Mouse (Mus musculus): ENCODE data around the gene Adam1b. TPM values are rescaled to one million over a fixed set of nuclear protein-coding genes. Genes with fewer than 3 reads are reported as not detected.

Adam1b gene
- polyA plus RNA-seq (2012; rRNA removed) (not detected in 2 replicates), polyA plus RNA-seq (2014; fragmentation: Nextera tagmentation; extraction: Ambion mirVana) (not detected in 2 replicates)

GRCm38 (mm10) chr5:121503231-121503630, at the start of gene Adam1b:
TSS of gene Adam1b (minus strand) at chr5:121503435.
- H3K9me3 ChIP-seq (ENCODE audit: control insufficient read depth, low read length): no peaks in the 10 kb centered on the region
- DNase-seq (ENCODE audit: low read depth in 3 of 3, low spot score in 3 of 3) (no peak), ATAC-seq (ENCODE audit: insufficient read depth) (no peak)
- H3K9ac ChIP-seq (replicated peaks): no peak within 1 kb of the TSS
- H3K36me3 ChIP-seq (replicated peaks; ENCODE audit: control insufficient read depth, insufficient read depth, low read depth): no peaks in the 10 kb centered on the region
- peaks cover 0 to 9% of the 10 kb centered on the region in 2 experiments; a peak in 2 of 4 replicates for H3K4me1 ChIP-seq (replicated peaks; ENCODE audit: control insufficient read depth in 2 of 2, insufficient read depth in 2 of 2, low read length in 1 of 2)
- no peaks in the 10 kb centered on the region for H3K27me3 ChIP-seq (ENCODE audit: control insufficient read depth, insufficient read depth, low read length)
- H3K4me3 ChIP-seq (ENCODE audit: insufficient read depth in 1 of 2, low read depth in 2 of 2, low read length in 2 of 2): no peak within 1 kb of the TSS
- no peak for TF ChIP-seq CTCF (IDR thresholded peaks at IDR 0.05; ENCODE audit: low read depth)
- no peak for TF ChIP-seq EP300 (IDR thresholded peaks at IDR 0.05; ENCODE audit: low read depth)
- no peak within 1 kb of the TSS for H3K27ac ChIP-seq
- H3K4me2 ChIP-seq (ENCODE audit: low read depth): no peak within 1 kb of the TSS
- 53% methylated on average over 3 of the region's 3 CpGs for WGBS (ENCODE audit: insufficient replicate concordance)

DNA sequence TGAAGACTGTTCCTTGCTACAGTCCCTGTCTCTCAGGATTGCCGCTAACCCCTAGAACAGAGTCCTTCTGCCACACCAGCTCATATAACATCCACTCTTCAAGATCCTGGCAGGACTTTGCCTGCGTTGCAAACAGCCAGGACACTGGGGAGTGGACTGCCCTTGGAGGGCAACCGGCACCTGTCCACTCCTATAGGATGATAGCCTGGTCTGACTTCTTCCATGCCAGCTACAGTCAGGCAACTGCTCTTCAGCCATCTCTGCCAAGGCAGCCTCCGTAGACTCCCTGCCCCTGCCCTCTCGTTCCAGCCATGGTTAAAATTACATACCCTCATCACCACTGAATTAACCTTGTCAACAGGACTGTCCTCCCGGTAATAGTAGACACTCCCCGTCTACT, 46.0 kb upstream of the Adam1b start:
- Histone ChIP-seq H3K27me3 (ENCODE audit: control insufficient read depth, insufficient read depth, low read length) (no peaks in the 10 kb centered on the region), H3K36me3 (replicated peaks; ENCODE audit: control insufficient read depth, insufficient read depth, low read depth) (no peaks in the 10 kb centered on the region), H3K9ac (replicated peaks) (no peak overlapping the region), H3K4me1 (replicated peaks; ENCODE audit: control insufficient read depth in 2 of 2, insufficient read depth in 2 of 2, low read length in 1 of 2) (peaks cover 13 to 19% of the 10 kb centered on the region in 2 experiments), H3K4me2 (ENCODE audit: low read depth) (no peak overlapping the region), H3K9me3 (ENCODE audit: control insufficient read depth, low read length) (no peaks in the 10 kb centered on the region), H3K27ac (no peak overlapping the region), H3K4me3 (ENCODE audit: insufficient read depth in 1 of 2, low read depth in 2 of 2, low read length in 2 of 2) (no peak overlapping the region)
- WGBS (ENCODE audit: insufficient replicate concordance): 74% methylated on average over 7 of the region's 7 CpGs
- no peak for TF ChIP-seq EP300 (IDR thresholded peaks at IDR 0.05; ENCODE audit: low read depth)
- no peak for TF ChIP-seq CTCF (IDR thresholded peaks at IDR 0.05; ENCODE audit: low read depth)
- ATAC-seq (ENCODE audit: insufficient read depth): no peak
- no peak for DNase-seq (ENCODE audit: low read depth in 3 of 3, low spot score in 3 of 3)

- Histone ChIP-seq H3K4me3 (ENCODE audit: insufficient read depth in 1 of 2, low read depth in 2 of 2, low read length in 2 of 2) (peak overlapping the region; percentile 22 to 97; a peak in 2 of 4 replicates), H3K4me1 (replicated peaks; ENCODE audit: control insufficient read depth in 2 of 2, insufficient read depth in 2 of 2, low read length in 1 of 2) (peaks cover 22 to 25% of the 10 kb centered on the region in 2 experiments), H3K4me2 (ENCODE audit: low read depth) (peak overlapping the region; percentile 80), H3K9ac (replicated peaks) (peak overlapping the region; percentile 97), H3K27ac (peak overlapping the region; percentile 72), H3K36me3 (replicated peaks; ENCODE audit: control insufficient read depth, insufficient read depth, low read depth) (no peaks in the 10 kb centered on the region), H3K27me3 (ENCODE audit: control insufficient read depth, insufficient read depth, low read length) (no peaks in the 10 kb centered on the region), H3K9me3 (ENCODE audit: control insufficient read depth, low read length) (no peaks in the 10 kb centered on the region)
- ATAC-seq (ENCODE audit: insufficient read depth) (peak; percentile 34), DNase-seq (ENCODE audit: low read depth in 3 of 3, low spot score in 3 of 3) (peak in 2 of 3 experiments; percentile 38 to 52)
- WGBS (ENCODE audit: insufficient replicate concordance): 50% methylated on average over 3 of the region's 3 CpGs
- TF ChIP-seq EP300 (IDR thresholded peaks at IDR 0.05; ENCODE audit: low read depth): peak; percentile 44; the same call in 1 of the 2 replicates
- TF ChIP-seq CTCF (IDR thresholded peaks at IDR 0.05; ENCODE audit: low read depth): no peak
Measured at GRCm38 (mm10) chr5:121547084-121547483, 43.8 kb upstream of the Adam1b start.

GRCm38 (mm10) chr5:121546530-121546895, 43.3 kb upstream of the Adam1b start:
- H3K27me3 ChIP-seq (ENCODE audit: control insufficient read depth, insufficient read depth, low read length): no peaks in the 10 kb centered on the region
- peak overlapping the region; percentile 78 to 97 for H3K4me3 ChIP-seq (ENCODE audit: insufficient read depth in 1 of 2, low read depth in 2 of 2, low read length in 2 of 2)
- 12% methylated on average over 6 of the region's 6 CpGs for WGBS (ENCODE audit: insufficient replicate concordance)
- H3K36me3 ChIP-seq (replicated peaks; ENCODE audit: control insufficient read depth, insufficient read depth, low read depth): no peaks in the 10 kb centered on the region
- H3K27ac ChIP-seq: peak overlapping the region; percentile 72
- peak; percentile 53 to 62 (median 55) for DNase-seq (ENCODE audit: low read depth in 3 of 3, low spot score in 3 of 3)
- peak overlapping the region; percentile 80 for H3K4me2 ChIP-seq (ENCODE audit: low read depth)
- TF ChIP-seq EP300 (IDR thresholded peaks at IDR 0.05; ENCODE audit: low read depth): no peak
- peak; percentile 77 for TF ChIP-seq CTCF (IDR thresholded peaks at IDR 0.05; ENCODE audit: low read depth)
- H3K9ac ChIP-seq (replicated peaks): peak overlapping the region; percentile 97
- H3K4me1 ChIP-seq (replicated peaks; ENCODE audit: control insufficient read depth in 2 of 2, insufficient read depth in 2 of 2, low read length in 1 of 2): peaks cover 22 to 25% of the 10 kb centered on the region in 2 experiments
- ATAC-seq (ENCODE audit: insufficient read depth): peak; percentile 22; the same call in 1 of the 2 replicates
- no peaks in the 10 kb centered on the region for H3K9me3 ChIP-seq (ENCODE audit: control insufficient read depth, low read length)

DNA sequence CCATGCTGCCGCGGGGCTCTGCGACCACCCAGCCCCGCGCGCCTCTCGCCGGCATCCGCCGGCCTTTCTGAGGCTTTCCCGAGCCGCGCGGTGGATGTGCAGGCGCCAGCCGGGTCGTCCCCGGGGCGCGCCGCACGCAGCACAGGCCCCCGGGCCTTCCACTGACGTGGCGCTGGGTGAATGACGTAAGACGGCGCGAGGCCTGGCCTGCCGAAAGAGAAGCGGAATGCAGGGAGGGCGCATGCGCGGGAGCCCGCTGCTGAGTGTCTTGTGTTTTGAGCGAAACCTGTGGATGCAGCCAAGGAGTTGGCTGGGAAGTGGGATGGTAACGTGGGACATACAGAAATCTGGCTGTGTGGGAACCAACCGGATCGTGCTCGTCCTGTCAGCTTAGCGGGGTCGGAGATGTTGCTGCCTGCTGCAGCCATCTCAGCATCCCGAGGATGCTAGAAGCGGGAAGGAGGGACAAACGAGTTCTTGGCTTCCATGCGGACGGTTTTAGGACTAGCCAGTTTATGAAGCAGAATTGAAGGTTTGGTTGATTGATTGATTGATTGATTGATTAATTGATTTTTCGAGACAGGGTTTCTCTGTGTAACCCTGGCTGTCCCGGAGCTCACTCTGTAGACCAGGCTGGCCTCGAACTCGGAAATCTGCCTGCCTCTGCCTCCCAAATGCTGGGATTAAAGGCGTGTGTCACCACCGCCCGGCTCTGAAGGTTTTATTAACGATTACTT, 42.7 kb upstream of the Adam1b start, which contains the start of gene Mapkapk5:
Gene Mapkapk5 (minus strand): TSS at position 113 of the 737 bp plus-strand sequence.
- Histone ChIP-seq H3K27ac (peak within 1 kb of the TSS; percentile 72), H3K36me3 (replicated peaks; ENCODE audit: control insufficient read depth, insufficient read depth, low read depth) (no peaks in the 10 kb centered on the region)
- WGBS (ENCODE audit: insufficient replicate concordance): 2% methylated on average over 55 of the region's 55 CpGs

More for the DNA sequence above, 42.7 kb upstream of the Adam1b start, which contains the start of gene Mapkapk5:
- no peaks in the 10 kb centered on the region for H3K27me3 ChIP-seq (ENCODE audit: control insufficient read depth, insufficient read depth, low read length)
- DNase-seq (ENCODE audit: low read depth in 3 of 3, low spot score in 3 of 3) (peak; percentile 89 to 91 (median 91)), ATAC-seq (ENCODE audit: insufficient read depth) (peak; percentile 94)
- TF ChIP-seq EP300 (IDR thresholded peaks at IDR 0.05; ENCODE audit: low read depth): no peak
- no peak for TF ChIP-seq CTCF (IDR thresholded peaks at IDR 0.05; ENCODE audit: low read depth)
- H3K9ac ChIP-seq (replicated peaks): peak within 1 kb of the TSS; percentile 97
- peak within 1 kb of the TSS; percentile 80 for H3K4me2 ChIP-seq (ENCODE audit: low read depth)
- H3K4me3 ChIP-seq (ENCODE audit: insufficient read depth in 1 of 2, low read depth in 2 of 2, low read length in 2 of 2): peak within 1 kb of the TSS; percentile 79 to 97
- H3K4me1 ChIP-seq (replicated peaks; ENCODE audit: control insufficient read depth in 2 of 2, insufficient read depth in 2 of 2, low read length in 1 of 2): peaks cover 22 to 25% of the 10 kb centered on the region in 2 experiments
- H3K9me3 ChIP-seq (ENCODE audit: control insufficient read depth, low read length): no peaks in the 10 kb centered on the region
